Mouse (Mus musculus) C2C12 (cell line): Measurements from ENCODE around the gene Rpa1. TPM values are rescaled to one million over a fixed set of nuclear protein-coding genes. Genes with fewer than 3 reads are reported as not detected.

Experiments
- H3K27me3 ChIP-seq: one replicate; pipeline ENCODE4 v1.6.1; 2011; ENCODE audit not compliant: control insufficient read depth, insufficient read depth, insufficient read length
- H3K36me3 ChIP-seq: one replicate; pipeline ENCODE4 v1.6.1; 2011; ENCODE audit not compliant: control insufficient read depth, insufficient read depth
- H3K4me3 ChIP-seq: one replicate; pipeline ENCODE4 v1.5.1; 2011; ENCODE audit warnings: mild to moderate bottlenecking, control low read depth; ENCODE audit not compliant: poor library complexity, insufficient read depth, severe bottlenecking
- H3K79me2 ChIP-seq: one replicate; pipeline ENCODE4 v1.6.1; 2011; ENCODE audit not compliant: control insufficient read depth, insufficient read depth
- H3K79me3 ChIP-seq: one replicate; pipeline ENCODE4 v1.6.1; 2011; ENCODE audit warnings: low read depth, control low read depth
- H3ac ChIP-seq: one replicate; pipeline ENCODE3; 2011; ENCODE audit warnings: low read depth; ENCODE audit not compliant: control insufficient read depth, insufficient read length
- CEBPB ChIP-seq: IDR thresholded peaks from one replicate; pipeline ENCODE4 v1.6.1; 2011; ENCODE audit warnings: low read depth, mild to moderate bottlenecking, control low read depth, moderate library complexity
- CTCF ChIP-seq: IDR thresholded peaks from one replicate; pipeline ENCODE4 v1.5.1; 2011; ENCODE audit not compliant: control insufficient read depth, insufficient read depth, insufficient read length
- FOSL1 ChIP-seq: IDR thresholded peaks from one replicate; pipeline ENCODE4 v1.8.0; 2011; ENCODE audit warnings: mild to moderate bottlenecking, low read length; ENCODE audit not compliant: poor library complexity, insufficient read depth, severe bottlenecking
- MAX ChIP-seq: IDR thresholded peaks from one replicate; pipeline ENCODE4 v1.6.1; 2011; ENCODE audit warnings: mild to moderate bottlenecking, control low read depth
- MYOD1 ChIP-seq: IDR thresholded peaks from one replicate; pipeline ENCODE4 v1.6.1; 2011; ENCODE audit warnings: low read depth; ENCODE audit not compliant: control insufficient read depth, insufficient read length
- MYOG ChIP-seq: IDR thresholded peaks from one replicate; pipeline ENCODE4 v1.6.1; 2011; ENCODE audit not compliant: control insufficient read depth, insufficient read length; ENCODE audit errors: extremely low read depth
- USF1 ChIP-seq: IDR thresholded peaks from one replicate; pipeline ENCODE4 v1.6.1; 2011; ENCODE audit warnings: low read depth, mild to moderate bottlenecking, control low read depth, moderate library complexity
- polyA plus RNA-seq: library from polyadenylated mRNA; unstranded; fragments of >200 nt; fragmentation: generic; extraction: Trizol; gene quantifications from one replicate; pipeline ENCODE4 v1.2.1, GENCODE M21; 2012; ENCODE audit warnings: missing spikeins

The Rpa1 gene
- polyA plus RNA-seq, 1 experiment, result 164 TPM

- Histone ChIP-seq H3ac (no peak overlapping the region), H3K27me3 (no peaks in the 10 kb centered on the region)
- TF ChIP-seq USF1, result no peak
- TF ChIP-seq FOSL1, result no peak
- no peak for TF ChIP-seq MYOG
- TF ChIP-seq MYOD1, result no peak
- TF ChIP-seq MAX, result no peak
- TF ChIP-seq CEBPB, result no peak
- no peak for TF ChIP-seq CTCF
Measured at GRCm38 (mm10) chr11:75319246-75319645, 28.9 kb downstream of the Rpa1 start.

GRCm38 (mm10) chr11:75318351-75319221, 29.5 kb downstream of the Rpa1 start:
- Histone ChIP-seq H3K36me3 (peaks cover 64% of the 10 kb centered on the region), H3K27me3 (no peaks in the 10 kb centered on the region), H3K4me3 (no peak overlapping the region), H3K79me2 (peaks cover 54% of the 10 kb centered on the region), H3K79me3 (peaks cover 38% of the 10 kb centered on the region), H3ac (no peak overlapping the region)
- TF ChIP-seq MYOG (no peak), CTCF (no peak), CEBPB (no peak)

More at GRCm38 (mm10) chr11:75319246-75319645, 28.9 kb downstream of the Rpa1 start:
- H3K79me2 ChIP-seq, result peaks cover 61% of the 10 kb centered on the region
- H3K79me3 ChIP-seq, result peaks cover 42% of the 10 kb centered on the region
- no peak overlapping the region for H3K4me3 ChIP-seq
- H3K36me3 ChIP-seq, result peaks cover 57% of the 10 kb centered on the region

GRCm38 (mm10) chr11:75313834-75314233, 34.3 kb downstream of the Rpa1 start:
- peaks cover 7% of the 10 kb centered on the region for H3K79me2 ChIP-seq
- TF ChIP-seq CTCF (no peak), FOSL1 (no peak), CEBPB (no peak), USF1 (no peak), MYOG (no peak), MYOD1 (no peak), MAX (no peak)
- no peaks in the 10 kb centered on the region for H3K27me3 ChIP-seq
- no peaks in the 10 kb centered on the region for H3K79me3 ChIP-seq
- H3K36me3 ChIP-seq, result peaks cover 97% of the 10 kb centered on the region
- no peak overlapping the region for H3K4me3 ChIP-seq
- H3ac ChIP-seq, result no peak overlapping the region

DNA sequence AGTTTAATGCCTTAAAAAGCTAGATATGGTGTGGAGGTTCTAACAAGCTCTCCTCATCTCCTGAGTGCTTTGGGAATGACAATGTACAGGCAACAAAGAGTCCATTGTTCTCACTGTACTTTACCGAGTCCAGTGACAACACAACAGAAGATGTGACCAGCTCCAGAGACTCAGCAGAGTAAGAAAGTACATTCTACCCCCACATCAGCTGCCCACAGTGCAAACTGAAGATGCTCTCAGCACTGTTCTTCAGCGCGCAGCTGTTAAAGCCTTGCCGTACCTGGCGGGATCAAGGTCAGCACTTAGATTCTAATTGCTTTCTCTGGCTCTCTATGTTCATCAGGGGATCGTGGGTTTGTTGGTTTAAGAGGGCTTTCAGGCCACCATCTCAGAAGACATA, 36.4 kb downstream of the Rpa1 start:
- TF ChIP-seq MAX (no peak), MYOG (no peak), FOSL1 (no peak), MYOD1 (no peak), USF1 (no peak), CTCF (no peak), CEBPB (no peak)
- H3K79me2 ChIP-seq, result no peaks in the 10 kb centered on the region
- H3K4me3 ChIP-seq, result no peak overlapping the region
- no peaks in the 10 kb centered on the region for H3K27me3 ChIP-seq
- H3ac ChIP-seq, result no peak overlapping the region
- H3K36me3 ChIP-seq, result peaks cover 97% of the 10 kb centered on the region
- H3K79me3 ChIP-seq, result no peaks in the 10 kb centered on the region

- H3K36me3 ChIP-seq, result peaks cover 97% of the 10 kb centered on the region
Measured at GRCm38 (mm10) chr11:75310813-75311212, 37.3 kb downstream of the Rpa1 start.

GRCm38 (mm10) chr11:75308650-75309049, 39.5 kb downstream of the Rpa1 start:
- H3K79me2 ChIP-seq, result no peaks in the 10 kb centered on the region

More at GRCm38 (mm10) chr11:75310813-75311212, 37.3 kb downstream of the Rpa1 start:
- TF ChIP-seq FOSL1 (no peak), MYOG (no peak), USF1 (no peak)
- H3K79me2 ChIP-seq, result no peaks in the 10 kb centered on the region
- H3K79me3 ChIP-seq, result no peaks in the 10 kb centered on the region
- no peak overlapping the region for H3ac ChIP-seq
- no peaks in the 10 kb centered on the region for H3K27me3 ChIP-seq
- no peak overlapping the region for H3K4me3 ChIP-seq

More at GRCm38 (mm10) chr11:75308650-75309049, 39.5 kb downstream of the Rpa1 start:
- TF ChIP-seq MAX, result no peak
- TF ChIP-seq MYOG, result no peak
- no peak for TF ChIP-seq CEBPB
- TF ChIP-seq CTCF, result no peak
- no peak for TF ChIP-seq MYOD1
- TF ChIP-seq FOSL1, result no peak
- TF ChIP-seq USF1, result no peak
- Histone ChIP-seq H3K4me3 (no peak overlapping the region), H3K79me3 (no peaks in the 10 kb centered on the region), H3K27me3 (no peaks in the 10 kb centered on the region), H3ac (no peak overlapping the region), H3K36me3 (peaks cover 99% of the 10 kb centered on the region)
